Mouse (Mus musculus) E14TG2a.4 (cell line): ENCODE data around the gene Cd28.

Experiments used
- H3K27me3 ChIP-seq: 2 replicates; pipeline ENCODE4 v1.6.1; 2014; ENCODE audit warnings: low read length, control low read depth; ENCODE audit not compliant: insufficient read depth
- H3K36me3 ChIP-seq: 2 replicates; pipeline ENCODE4 v1.6.1; 2014; ENCODE audit warnings: low read length, control low read depth; ENCODE audit not compliant: insufficient read depth
- H3K4me1 ChIP-seq: replicated peaks from 2 replicates; pipeline ENCODE4 v1.6.1; 2014; ENCODE audit warnings: low read depth, low read length, control low read depth
- H3K4me3 ChIP-seq: replicated peaks from 2 replicates; pipeline ENCODE4 v1.5.1; 2014; ENCODE audit warnings: mild to moderate bottlenecking, low read length
- H3K9me3 ChIP-seq: 2 replicates; pipeline ENCODE4 v1.6.1; 2014; ENCODE audit warnings: low read length, control low read depth
- CTCF ChIP-seq: conservative IDR thresholded peaks from 2 replicates; pipeline ENCODE4 v1.5.1; 2014; ENCODE audit warnings: low read length
- NANOG ChIP-seq: IDR thresholded peaks from 2 replicates; pipeline ENCODE4 v1.6.1; 2014; ENCODE audit warnings: borderline replicate concordance, low read length, mixed read lengths
- POU5F1 ChIP-seq: IDR thresholded peaks from 2 replicates; pipeline ENCODE4 v1.6.1; 2014; ENCODE audit warnings: low read length, borderline replicate concordance

Cd28 gene

GRCm38 (mm10) chr1:60795677-60796205, 79.1 kb downstream of the Cd28 start:
- Histone ChIP-seq H3K9me3 (peaks cover 9% of the 10 kb centered on the region; the same call in 1 of the 2 replicates), H3K4me3 (no peak overlapping the region), H3K27me3 (no peaks in the 10 kb centered on the region), H3K36me3 (no peaks in the 10 kb centered on the region), H3K4me1 (no peaks in the 10 kb centered on the region)
- no peak for TF ChIP-seq CTCF
- TF ChIP-seq POU5F1 = no peak
- no peak for TF ChIP-seq NANOG

GRCm38 (mm10) chr1:60799795-60800345, 83.3 kb downstream of the Cd28 start:
- Histone ChIP-seq H3K27me3 (no peaks in the 10 kb centered on the region), H3K9me3 (peaks cover 6% of the 10 kb centered on the region; the same call in 1 of the 2 replicates), H3K4me3 (no peak overlapping the region), H3K4me1 (0 out of 2 replicates have a peak, but pooled peaks cover 9% of the 10 kb centered on the region), H3K36me3 (peaks cover 9% of the 10 kb centered on the region; the same call in 1 of the 2 replicates)
- TF ChIP-seq POU5F1 = no peak
- TF ChIP-seq NANOG = no peak
- TF ChIP-seq CTCF = no peak

GRCm38 (mm10) chr1:60801210-60801671, 84.6 kb downstream of the Cd28 start:
- H3K36me3 ChIP-seq = peaks cover 9% of the 10 kb centered on the region; the same call in 1 of the 2 replicates
- TF ChIP-seq CTCF (no peak), POU5F1 (no peak), NANOG (no peak)
- H3K27me3 ChIP-seq = no peaks in the 10 kb centered on the region
- no peak overlapping the region for H3K4me3 ChIP-seq
- H3K4me1 ChIP-seq = peaks cover 15% of the 10 kb centered on the region
- peaks cover 6% of the 10 kb centered on the region; the same call in 1 of the 2 replicates for H3K9me3 ChIP-seq

GRCm38 (mm10) chr1:60803128-60803824, 86.7 kb downstream of the Cd28 start:
- no peaks in the 10 kb centered on the region for H3K27me3 ChIP-seq
- H3K36me3 ChIP-seq = peaks cover 9% of the 10 kb centered on the region; the same call in 1 of the 2 replicates
- TF ChIP-seq POU5F1 = no peak
- no peak for TF ChIP-seq CTCF
- TF ChIP-seq NANOG = no peak
- peaks cover 6% of the 10 kb centered on the region; the same call in 1 of the 2 replicates for H3K9me3 ChIP-seq
- H3K4me1 ChIP-seq = peaks cover 15% of the 10 kb centered on the region
- H3K4me3 ChIP-seq = no peak overlapping the region

- TF ChIP-seq NANOG = no peak
- TF ChIP-seq POU5F1 = no peak
- TF ChIP-seq CTCF = no peak
Observed at GRCm38 (mm10) chr1:60803825-60804696, 87.5 kb downstream of the Cd28 start.

GRCm38 (mm10) chr1:60805178-60805577, 88.6 kb downstream of the Cd28 start:
- no peaks in the 10 kb centered on the region for H3K27me3 ChIP-seq
- H3K4me3 ChIP-seq = no peak overlapping the region
- H3K9me3 ChIP-seq = peaks cover 6% of the 10 kb centered on the region; the same call in 1 of the 2 replicates
- TF ChIP-seq NANOG (no peak), POU5F1 (no peak), CTCF (no peak)
- peaks cover 9% of the 10 kb centered on the region; the same call in 1 of the 2 replicates for H3K36me3 ChIP-seq
- H3K4me1 ChIP-seq = peaks cover 25% of the 10 kb centered on the region

More at GRCm38 (mm10) chr1:60803825-60804696, 87.5 kb downstream of the Cd28 start:
- peaks cover 16% of the 10 kb centered on the region for H3K4me1 ChIP-seq
- H3K27me3 ChIP-seq = no peaks in the 10 kb centered on the region
- no peak overlapping the region for H3K4me3 ChIP-seq
- H3K9me3 ChIP-seq = peaks cover 6% of the 10 kb centered on the region; the same call in 1 of the 2 replicates
- peaks cover 9% of the 10 kb centered on the region; the same call in 1 of the 2 replicates for H3K36me3 ChIP-seq

GRCm38 (mm10) chr1:60807748-60808147, 91.1 kb downstream of the Cd28 start:
- H3K9me3 ChIP-seq = no peaks in the 10 kb centered on the region
- H3K36me3 ChIP-seq = no peaks in the 10 kb centered on the region
- no peak overlapping the region for H3K4me3 ChIP-seq
- H3K4me1 ChIP-seq = peaks cover 19% of the 10 kb centered on the region
- TF ChIP-seq POU5F1 = no peak
- TF ChIP-seq CTCF = no peak
- no peak for TF ChIP-seq NANOG
- no peaks in the 10 kb centered on the region for H3K27me3 ChIP-seq
